Mouse (Mus musculus) hindbrain, postnatal 0 days (tissue): ENCODE results near the gene Gpr161. TPM values are rescaled to one million over a fixed set of nuclear protein-coding genes. Genes with fewer than 3 reads are reported as not detected.

Experiments used
- ATAC-seq: fragments of 200-750 bp; cut with Nextera tagmentation; 2 replicates; pipeline ENCODE4 v1.8.0; 2017; ENCODE audit warnings: mild to moderate bottlenecking, moderate TSS enrichment, moderate library complexity
- DNase-seq: peaks from one replicate; pipeline ENCODE4 v3.0.0-alpha.2; 2015; ENCODE audit warnings: low spot score
- H3K27ac ChIP-seq: fragments of 300-500 bp; sonication (generic); 2 replicates; pipeline ENCODE4 v1.5.1; 2014; ENCODE audit warnings: mild to moderate bottlenecking
- H3K27me3 ChIP-seq: fragments of 300-500 bp; sonication (generic); 2 replicates; pipeline ENCODE4 v1.6.1; 2014; ENCODE audit warnings: low read length, mixed read lengths; ENCODE audit not compliant: insufficient read depth
- H3K36me3 ChIP-seq: fragments of 300-500 bp; sonication (generic); 2 replicates; pipeline ENCODE4 v1.6.1; 2014; ENCODE audit warnings: low read length, mixed read lengths; ENCODE audit not compliant: insufficient read depth
- H3K4me1 ChIP-seq: fragments of 300-500 bp; sonication (generic); 2 replicates; pipeline ENCODE4 v1.6.1; 2014; ENCODE audit warnings: antibody characterized with exemption, low read length, mixed read lengths; ENCODE audit not compliant: insufficient read depth
- H3K4me2 ChIP-seq: fragments of 300-500 bp; sonication (generic); 2 replicates; pipeline ENCODE4 v1.6.1; 2014; ENCODE audit warnings: low read depth, mild to moderate bottlenecking, low read length, moderate library complexity, mixed read lengths
- H3K4me3 ChIP-seq: fragments of 300-500 bp; sonication (generic); 2 replicates; pipeline ENCODE4 v1.5.1; 2014; ENCODE audit warnings: low read length
- H3K9ac ChIP-seq: fragments of 300-500 bp; sonication (generic); replicated peaks from 2 replicates; pipeline ENCODE4 v1.6.1; 2014; ENCODE audit warnings: mild to moderate bottlenecking, low read length, moderate library complexity, mixed read lengths
- H3K9me3 ChIP-seq: fragments of 300-500 bp; sonication (generic); 2 replicates; pipeline ENCODE4 v1.6.1; 2016; ENCODE audit warnings: low read length, mixed read lengths
- CTCF ChIP-seq: IDR thresholded peaks from 2 replicates; pipeline ENCODE4 v1.5.1; 2016; ENCODE audit warnings: antibody characterized with exemption, control low read depth, low read depth
- WGBS: fragments of 180-500 bp; shearing (Covaris S2); extraction: QIAGEN DNeasy Blood & Tissue Kit; methylation state at CpG from one replicate; pipeline ENCODE4 v1.1.7; 2014; 5-methylcytosine and 5-hydroxymethylcytosine counted together
- polyA plus RNA-seq: library from polyadenylated mRNA; unstranded; fragments of >200 nt; fragmentation: Nextera tagmentation; extraction: Ambion mirVana; gene quantifications from 2 replicates; pipeline ENCODE4 v1.2.1, GENCODE M21; 2015
- total RNA-seq: library from RNA; depleted of rRNA; stranded (reverse); fragments of >200 nt; gene quantifications from 2 replicates; pipeline ENCODE4 v1.2.3, GENCODE M21; 2014

Gpr161 gene
- total and polyA plus RNA-seq, 2 experiments from 2014 or later, result 2.1 to 52.0 TPM

DNA sequence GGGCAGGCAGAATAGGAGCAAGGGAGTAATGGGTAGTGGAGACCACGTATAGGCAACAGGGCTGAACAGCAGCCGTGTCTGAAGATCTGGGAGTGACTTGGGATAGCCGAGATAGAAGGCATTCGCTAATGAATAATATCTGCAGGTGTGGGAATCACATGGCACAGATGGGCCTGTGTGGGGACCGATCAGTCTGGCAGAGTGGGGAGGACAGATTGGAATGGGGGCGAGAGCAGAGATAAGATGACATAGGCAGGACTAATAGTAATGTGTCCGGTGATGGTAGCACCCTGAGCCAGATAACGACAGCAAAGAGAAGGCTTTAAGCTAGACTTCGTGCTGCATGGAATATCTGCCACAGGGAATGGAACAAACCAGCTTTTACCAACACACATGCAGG lies 7.4 kb upstream of the Gpr161 start:
- H3K4me1 ChIP-seq, result peaks cover 6% of the 10 kb centered on the region; the same call in 1 of the 2 replicates
- H3K27ac ChIP-seq, result no peak overlapping the region
- TF ChIP-seq CTCF, result no peak
- H3K36me3 ChIP-seq, result no peaks in the 10 kb centered on the region
- no peak overlapping the region for H3K9ac ChIP-seq
- H3K9me3 ChIP-seq, result no peaks in the 10 kb centered on the region
- no peak for ATAC-seq
- H3K27me3 ChIP-seq, result no peaks in the 10 kb centered on the region
- no peak for DNase-seq
- 86% methylated on average over 9 of the region's 9 CpGs for WGBS
- no peak overlapping the region for H3K4me3 ChIP-seq
- H3K4me2 ChIP-seq, result no peak overlapping the region

GRCm38 (mm10) chr1:165289831-165290230 lies 5.8 kb upstream of the Gpr161 start:
- no peaks in the 10 kb centered on the region for H3K4me1 ChIP-seq
- no peak for ATAC-seq
- H3K9me3 ChIP-seq, result no peaks in the 10 kb centered on the region
- H3K27me3 ChIP-seq, result no peaks in the 10 kb centered on the region
- H3K9ac ChIP-seq, result no peak overlapping the region
- no peak for DNase-seq
- peak; percentile 20; the same call in 1 of the 2 replicates for TF ChIP-seq CTCF
- H3K4me2 ChIP-seq, result no peak overlapping the region
- H3K27ac ChIP-seq, result no peak overlapping the region
- 88% methylated on average over 4 of the region's 4 CpGs for WGBS
- H3K4me3 ChIP-seq, result no peak overlapping the region
- H3K36me3 ChIP-seq, result no peaks in the 10 kb centered on the region

DNA sequence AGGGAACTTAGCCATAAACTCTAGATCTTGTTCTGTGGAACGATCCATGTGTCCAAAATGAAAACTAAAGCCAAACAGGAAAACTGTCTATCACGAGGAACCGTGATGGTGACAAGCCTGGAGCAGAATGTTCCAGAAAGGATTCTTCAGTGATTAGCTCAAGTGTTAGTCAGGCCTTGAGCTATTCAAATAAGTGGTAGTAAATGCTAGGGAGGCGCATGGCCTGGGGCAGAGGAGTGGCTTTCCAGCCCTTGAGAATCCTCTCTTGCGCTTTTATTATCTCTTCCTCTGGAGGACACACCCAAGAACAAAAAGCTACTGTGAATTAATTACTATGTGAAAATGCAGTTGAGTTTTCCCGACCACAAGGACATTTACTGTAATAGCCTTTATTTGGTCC lies 4.0 kb upstream of the Gpr161 start:
- H3K9me3 ChIP-seq, result no peaks in the 10 kb centered on the region
- no peaks in the 10 kb centered on the region for H3K27me3 ChIP-seq
- no peak for ATAC-seq
- no peak overlapping the region for H3K4me2 ChIP-seq
- H3K27ac ChIP-seq, result no peak overlapping the region
- TF ChIP-seq CTCF, result no peak
- no peak overlapping the region for H3K4me3 ChIP-seq
- no peak overlapping the region for H3K9ac ChIP-seq
- H3K36me3 ChIP-seq, result 0 out of 2 replicates have a peak, but pooled peaks cover 6% of the 10 kb centered on the region
- WGBS, result 91% methylated on average over 6 of the region's 6 CpGs
- H3K4me1 ChIP-seq, result no peaks in the 10 kb centered on the region
- no peak for DNase-seq

DNA sequence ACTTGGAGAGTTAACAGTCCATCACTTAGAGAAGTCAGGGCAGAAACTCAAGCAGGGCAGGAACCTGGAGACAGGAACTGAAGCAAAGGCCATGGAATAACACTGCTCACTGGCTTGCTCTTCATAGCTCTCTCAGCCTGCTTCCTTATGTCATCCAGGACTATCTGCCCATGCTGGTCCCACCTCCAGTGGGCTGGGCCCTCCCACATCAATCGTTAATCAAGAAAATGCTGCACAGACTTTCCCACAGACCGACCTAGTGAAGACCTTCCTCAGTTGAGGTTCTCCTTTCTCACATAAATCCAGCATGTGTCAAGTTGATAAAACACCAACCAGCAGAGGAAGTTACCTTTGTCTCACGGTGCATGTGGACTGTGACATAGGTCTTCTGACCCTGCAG lies 5.5 kb downstream of the Gpr161 start:
- Histone ChIP-seq H3K27ac (no peak overlapping the region), H3K4me2 (no peak overlapping the region), H3K9me3 (no peaks in the 10 kb centered on the region), H3K27me3 (no peaks in the 10 kb centered on the region), H3K4me3 (no peak overlapping the region), H3K9ac (no peak overlapping the region), H3K4me1 (no peaks in the 10 kb centered on the region), H3K36me3 (peaks cover 3% of the 10 kb centered on the region; the same call in 1 of the 2 replicates)
- ATAC-seq, result no peak
- DNase-seq, result no peak
- 91% methylated on average over 3 of the region's 3 CpGs for WGBS
- TF ChIP-seq CTCF, result no peak

GRCm38 (mm10) chr1:165301567-165301966 lies 6.0 kb downstream of the Gpr161 start:
- WGBS, result 64% methylated on average over 2 of the region's 2 CpGs
- DNase-seq (no peak), ATAC-seq (no peak)

DNA sequence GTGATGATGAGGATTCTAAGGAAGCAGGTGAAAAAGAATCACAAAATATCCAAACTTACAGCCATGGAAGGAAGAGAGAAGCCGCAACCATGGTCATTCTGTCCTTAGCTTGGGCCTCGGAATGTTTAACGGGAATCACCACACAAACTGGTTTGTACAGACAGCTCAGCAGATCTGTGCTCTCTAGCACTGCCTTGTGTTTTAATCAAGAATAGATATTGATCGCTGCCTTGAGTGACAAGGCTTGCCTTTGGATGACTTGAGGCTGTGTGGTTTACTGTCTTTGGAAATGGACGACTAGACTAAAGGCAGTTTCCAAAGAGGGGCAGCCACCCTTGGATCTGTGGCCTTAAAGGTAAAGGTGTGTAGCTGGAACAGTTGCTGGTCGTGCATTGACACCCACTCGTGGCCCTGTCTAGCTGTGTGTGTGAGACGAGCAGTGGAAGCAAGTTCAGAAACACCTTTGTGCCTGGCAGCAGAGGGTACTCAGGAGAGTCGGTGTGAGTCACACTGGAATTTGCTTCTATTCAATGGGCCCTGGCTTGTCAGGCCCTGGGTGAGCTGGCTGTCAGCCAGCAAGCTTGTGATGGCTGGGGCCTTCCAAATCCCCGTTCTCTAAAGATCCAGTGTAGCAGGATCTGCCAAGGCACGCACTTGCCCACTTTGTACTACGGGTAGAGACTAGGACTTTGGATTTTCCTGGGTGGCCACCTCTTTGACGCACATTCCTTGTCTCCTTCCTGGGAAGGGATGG lies 7.0 kb downstream of the Gpr161 start:
- H3K9ac ChIP-seq, result no peak overlapping the region
- DNase-seq, result peak; percentile 82
- H3K27ac ChIP-seq, result peak overlapping the region; percentile 41
- peak; percentile 35 for TF ChIP-seq CTCF
- no peak overlapping the region for H3K4me2 ChIP-seq
- no peaks in the 10 kb centered on the region for H3K27me3 ChIP-seq
- no peaks in the 10 kb centered on the region for H3K9me3 ChIP-seq
- peaks cover 6% of the 10 kb centered on the region; the same call in 1 of the 2 replicates for H3K36me3 ChIP-seq
- 51% methylated on average over 13 of the region's 13 CpGs for WGBS
- H3K4me1 ChIP-seq, result no peaks in the 10 kb centered on the region
- H3K4me3 ChIP-seq, result no peak overlapping the region
- peak; percentile 67 for ATAC-seq

More at GRCm38 (mm10) chr1:165301567-165301966, 6.0 kb downstream of the Gpr161 start:
- Histone ChIP-seq H3K4me1 (no peaks in the 10 kb centered on the region), H3K36me3 (peaks cover 4% of the 10 kb centered on the region; the same call in 1 of the 2 replicates), H3K9me3 (no peaks in the 10 kb centered on the region), H3K9ac (no peak overlapping the region), H3K4me2 (no peak overlapping the region), H3K27me3 (no peaks in the 10 kb centered on the region), H3K4me3 (no peak overlapping the region), H3K27ac (no peak overlapping the region)
- no peak for TF ChIP-seq CTCF

DNA sequence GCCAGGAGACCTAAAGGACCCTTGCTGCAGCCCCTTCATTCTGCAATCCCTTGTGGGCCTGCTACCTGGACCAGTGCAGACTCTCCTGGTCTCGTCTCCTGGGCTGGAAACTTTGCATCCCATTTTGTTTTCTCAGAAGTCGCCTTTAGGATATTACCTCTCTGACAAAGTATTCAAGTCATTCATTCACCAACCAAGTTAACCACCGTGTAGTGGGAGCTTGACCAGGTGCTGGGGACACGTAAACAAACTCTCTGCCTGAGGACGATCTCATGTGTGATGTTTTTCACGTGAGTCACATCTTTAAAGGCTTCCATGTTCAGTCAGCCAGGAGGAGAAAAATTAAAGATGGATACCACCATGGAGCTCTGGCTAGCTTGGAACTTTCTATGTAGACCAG lies 7.6 kb downstream of the Gpr161 start:
- Histone ChIP-seq H3K36me3 (peaks cover 9% of the 10 kb centered on the region; the same call in 1 of the 2 replicates), H3K9me3 (no peaks in the 10 kb centered on the region), H3K9ac (no peak overlapping the region), H3K4me3 (no peak overlapping the region), H3K27me3 (no peaks in the 10 kb centered on the region), H3K4me2 (no peak overlapping the region), H3K4me1 (no peaks in the 10 kb centered on the region), H3K27ac (peak overlapping the region; percentile 41; the same call in 1 of the 2 replicates)
- no peak for TF ChIP-seq CTCF
- 89% methylated on average over 6 of the region's 6 CpGs for WGBS
- DNase-seq (no peak), ATAC-seq (no peak)
